Mouse (Mus musculus) heart, embryonic 14.5 days (tissue): Measurements from ENCODE around the gene Ugt2b34. TPM values are rescaled to one million over a fixed set of nuclear protein-coding genes. Genes with fewer than 3 reads are reported as not detected.

Experiments used
- ATAC-seq: fragments of 200-750 bp; cut with Nextera tagmentation; 2 replicates; pipeline ENCODE4 v1.8.0; 2017; ENCODE audit warnings: low read depth, moderate TSS enrichment; ENCODE audit not compliant: insufficient number of reproducible peaks, insufficient read depth, low FRiP score
- H3K27ac ChIP-seq, 2 experiments: fragments of 200-500 bp in 1 of 2; fragments of 300-500 bp in 1 of 2; sonication (generic) in 1 of 2; replicated peaks in 1 of 2; 2 replicates each; pipeline ENCODE4 v1.5.1; 2012 to 2014; ENCODE audit warnings: low read depth in 2 of 2, low read length in 2 of 2, control low read depth in 1 of 2, mild to moderate bottlenecking in 1 of 2, mixed read lengths in 1 of 2; ENCODE audit not compliant: control insufficient read depth in 1 of 2, insufficient read depth in 1 of 2
- H3K27me3 ChIP-seq: fragments of 300-500 bp; sonication (generic); 2 replicates; pipeline ENCODE4 v1.6.1; 2014; ENCODE audit warnings: mild to moderate bottlenecking, low read length, control low read depth; ENCODE audit not compliant: control insufficient read depth, insufficient read depth
- H3K36me3 ChIP-seq: fragments of 300-500 bp; sonication (generic); 2 replicates; pipeline ENCODE4 v1.6.1; 2014; ENCODE audit warnings: mild to moderate bottlenecking, control low read depth, low read length, mixed read lengths; ENCODE audit not compliant: control insufficient read depth, insufficient read depth
- H3K4me1 ChIP-seq, 2 experiments: fragments of 200-500 bp in 1 of 2; fragments of 300-500 bp in 1 of 2; sonication (generic) in 1 of 2; 2 replicates each; pipeline ENCODE4 v1.6.1; 2012 to 2014; ENCODE audit warnings: low read length in 2 of 2, control low read depth in 1 of 2, mixed read lengths in 1 of 2; ENCODE audit not compliant: control insufficient read depth in 2 of 2, insufficient read depth in 2 of 2
- H3K4me2 ChIP-seq: fragments of 300-500 bp; sonication (generic); 2 replicates; pipeline ENCODE4 v1.6.1; 2014; ENCODE audit warnings: mild to moderate bottlenecking, low read length
- H3K4me3 ChIP-seq, 2 experiments: fragments of 200-500 bp in 1 of 2; fragments of 300-500 bp in 1 of 2; sonication (generic) in 1 of 2; 2 replicates each; pipeline ENCODE4 v1.5.1; 2012 to 2014; ENCODE audit warnings: low read length in 2 of 2, mild to moderate bottlenecking in 2 of 2, control low read depth in 1 of 2, low read depth in 1 of 2, moderate library complexity in 1 of 2; ENCODE audit not compliant: control insufficient read depth in 1 of 2, insufficient read depth in 1 of 2
- H3K9ac ChIP-seq: fragments of 300-500 bp; sonication (generic); 2 replicates; pipeline ENCODE4 v1.6.1; 2014; ENCODE audit warnings: mild to moderate bottlenecking, low read length
- H3K9me3 ChIP-seq: fragments of 300-500 bp; sonication (generic); 2 replicates; pipeline ENCODE4 v1.6.1; 2016; ENCODE audit warnings: low read length, control low read depth; ENCODE audit not compliant: control insufficient read depth
- WGBS: fragments of 180-500 bp; shearing (Covaris S2); extraction: QIAGEN DNeasy Blood & Tissue Kit; methylation state at CpG from one replicate; pipeline ENCODE4 v1.1.7; 2014; 5-methylcytosine and 5-hydroxymethylcytosine counted together
- polyA plus RNA-seq: library from polyadenylated mRNA; unstranded; fragments of >200 nt; fragmentation: Nextera tagmentation; extraction: Ambion mirVana; gene quantifications from 2 replicates; pipeline ENCODE4 v1.2.1, GENCODE M21; 2014

Ugt2b34 gene
- not detected in 2 replicates for polyA plus RNA-seq

DNA sequence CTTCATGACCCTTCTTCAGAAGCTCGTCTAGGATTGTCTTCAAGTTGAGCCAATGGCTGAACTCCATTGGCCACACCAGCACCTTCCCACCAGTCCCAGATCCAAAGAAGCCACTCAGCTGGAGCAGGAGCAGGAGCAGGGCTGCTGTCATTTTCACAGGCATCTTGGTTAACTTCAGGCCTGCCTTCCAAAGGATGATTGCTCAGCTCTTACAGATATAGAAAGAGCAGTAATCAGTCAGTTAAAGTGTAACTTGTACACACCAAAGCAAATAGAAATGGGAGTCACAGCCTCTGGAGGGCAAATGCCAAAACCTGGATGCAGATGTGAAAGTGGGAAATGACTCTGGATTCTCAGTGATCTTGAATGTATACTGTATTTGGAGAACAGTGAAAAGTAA lies at the start of gene Ugt2b34:
TSS of gene Ugt2b34 (minus strand) at position 180 of the 400 bp plus-strand sequence.
- WGBS: 43% methylated on average over 1 of the region's 1 CpGs
- H3K4me1 ChIP-seq: no peaks in the 10 kb centered on the region

DNA sequence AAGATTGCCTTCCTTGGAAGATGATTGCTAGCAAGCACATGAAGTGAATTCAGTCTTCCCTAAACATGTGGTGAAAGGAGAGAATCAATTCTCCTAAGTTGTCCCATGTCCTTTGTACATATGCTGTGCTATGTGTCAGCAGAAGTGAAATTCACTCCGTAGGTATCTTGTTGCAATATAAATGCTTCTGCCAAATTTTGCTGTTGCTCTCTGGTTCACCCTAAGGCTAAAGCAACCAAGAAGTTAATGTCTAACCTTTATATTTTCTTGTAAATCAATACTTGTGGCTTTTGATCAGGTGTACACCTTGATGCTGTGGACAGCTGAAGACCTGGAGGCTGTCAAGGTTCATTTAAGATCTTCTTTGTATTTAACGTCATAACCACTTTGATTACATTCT lies 35.4 kb upstream of the Ugt2b34 start:
- Histone ChIP-seq H3K27me3 (no peaks in the 10 kb centered on the region), H3K4me1 (no peaks in the 10 kb centered on the region), H3K4me3 (no peak overlapping the region), H3K9ac (no peak overlapping the region), H3K27ac (no peak overlapping the region), H3K9me3 (no peaks in the 10 kb centered on the region), H3K36me3 (no peaks in the 10 kb centered on the region), H3K4me2 (no peak overlapping the region)
- no peak for ATAC-seq
- 85% methylated on average over 2 of the region's 2 CpGs for WGBS

More for the DNA sequence above, at the start of gene Ugt2b34:
- H3K9ac ChIP-seq: no peak within 1 kb of the TSS
- H3K27me3 ChIP-seq: no peaks in the 10 kb centered on the region
- H3K36me3 ChIP-seq: no peaks in the 10 kb centered on the region
- H3K9me3 ChIP-seq: no peaks in the 10 kb centered on the region
- no peak within 1 kb of the TSS for H3K4me3 ChIP-seq
- H3K4me2 ChIP-seq: no peak within 1 kb of the TSS
- H3K27ac ChIP-seq: no peak within 1 kb of the TSS
- no peak for ATAC-seq

DNA sequence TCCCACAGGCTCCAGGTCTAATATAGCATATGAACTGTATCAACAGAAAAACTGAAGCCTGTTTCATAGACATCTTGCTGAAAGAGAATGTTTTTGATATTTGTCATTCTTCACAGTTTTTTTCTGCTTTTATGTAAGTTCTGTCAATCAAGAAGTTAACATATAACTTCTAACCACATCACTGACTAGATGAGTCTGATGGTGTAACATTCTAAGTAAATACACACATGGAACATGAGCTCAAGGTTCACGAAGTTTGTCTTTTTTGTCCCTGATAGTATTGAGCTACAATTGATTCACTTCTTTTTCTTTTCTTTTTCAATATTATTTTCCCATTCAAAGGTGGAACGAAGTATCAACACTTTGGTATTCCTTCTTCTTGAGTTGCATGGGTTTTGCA lies 19.7 kb upstream of the Ugt2b34 start, which contains the start of gene Ugt2b1:
TSS of gene Ugt2b1 (minus strand) at position 105 of the 400 bp plus-strand sequence.
- H3K9me3 ChIP-seq: no peaks in the 10 kb centered on the region
- no peaks in the 10 kb centered on the region for H3K36me3 ChIP-seq
- H3K4me3 ChIP-seq: no peak within 1 kb of the TSS
- H3K9ac ChIP-seq: no peak within 1 kb of the TSS
- H3K4me2 ChIP-seq: no peak within 1 kb of the TSS
- no peak for ATAC-seq
- no peaks in the 10 kb centered on the region for H3K27me3 ChIP-seq
- no peaks in the 10 kb centered on the region for H3K4me1 ChIP-seq
- 75% methylated on average over 2 of the region's 2 CpGs for WGBS
- no peak within 1 kb of the TSS for H3K27ac ChIP-seq

DNA sequence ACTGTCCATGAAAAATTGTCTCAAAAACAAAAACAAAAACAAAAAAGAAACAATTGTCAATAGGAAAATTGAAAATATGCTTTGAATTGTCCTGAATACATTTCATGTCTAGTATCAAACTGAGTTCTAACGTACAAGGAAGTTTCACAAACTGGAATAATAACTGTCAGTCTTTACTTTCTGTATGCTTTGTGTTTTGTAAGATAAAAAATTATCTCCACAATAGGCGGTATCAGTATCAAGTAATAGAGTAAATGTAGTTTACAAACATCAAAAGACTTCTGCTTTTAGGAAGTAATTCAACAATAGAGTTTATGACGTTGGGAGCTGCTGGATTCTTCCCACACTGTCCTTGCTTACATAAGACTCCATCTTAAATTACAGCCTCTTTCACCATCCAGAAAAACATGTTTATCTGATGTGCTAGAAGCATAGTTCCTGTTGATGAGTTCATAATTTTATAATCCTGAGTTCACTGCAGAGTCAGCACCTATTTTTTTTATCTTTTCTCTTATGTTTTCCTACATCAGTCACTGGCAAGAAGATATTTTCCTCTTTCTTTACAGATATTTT lies 14.0 kb upstream of the Ugt2b34 start:
- no peaks in the 10 kb centered on the region for H3K9me3 ChIP-seq
- no peak overlapping the region for H3K4me3 ChIP-seq
- no peaks in the 10 kb centered on the region for H3K4me1 ChIP-seq
- no peaks in the 10 kb centered on the region for H3K27me3 ChIP-seq
- H3K4me2 ChIP-seq: no peak overlapping the region
- H3K27ac ChIP-seq: no peak overlapping the region
- no peak overlapping the region for H3K9ac ChIP-seq
- no peak for ATAC-seq
- H3K36me3 ChIP-seq: no peaks in the 10 kb centered on the region
- whole genome bisulfite sequencing: 59% methylated on average over 3 of the region's 3 CpGs

DNA sequence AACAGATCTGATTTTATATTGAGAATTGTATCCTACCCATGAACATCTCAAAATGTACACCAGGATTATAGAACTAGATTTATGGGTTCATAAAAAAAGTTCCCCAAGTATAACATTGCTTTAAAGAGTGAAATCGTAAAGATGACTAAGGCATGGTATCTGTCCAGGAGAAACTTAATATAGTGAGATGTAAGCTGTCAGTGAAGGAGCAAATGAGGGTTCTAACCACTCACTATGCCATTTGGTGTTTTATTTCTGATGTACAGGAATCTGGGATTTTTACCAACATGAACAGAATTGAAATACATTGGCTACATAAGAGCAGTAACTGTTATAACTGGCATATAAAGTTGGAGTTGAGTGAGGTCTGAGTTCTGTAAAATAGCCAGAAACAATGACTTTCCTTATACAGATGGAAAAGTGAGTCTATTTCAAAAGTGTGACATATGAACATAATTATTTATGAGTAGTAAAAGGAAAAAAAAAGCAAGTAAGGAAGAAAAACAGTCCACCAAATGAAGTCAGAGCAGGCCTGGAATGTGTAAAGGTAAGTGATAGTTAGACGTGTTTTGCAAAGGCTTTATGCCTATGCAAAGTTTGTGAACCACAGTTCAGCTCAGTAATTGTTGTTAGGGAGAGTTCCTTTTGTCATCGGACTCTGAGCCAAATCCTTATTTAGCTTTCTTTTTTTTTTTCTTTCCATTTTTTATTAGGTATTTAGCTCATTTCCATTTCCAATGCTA lies 4.8 kb upstream of the Ugt2b34 start:
- Histone ChIP-seq H3K9me3 (no peaks in the 10 kb centered on the region), H3K36me3 (no peaks in the 10 kb centered on the region), H3K27ac (no peak overlapping the region), H3K9ac (no peak overlapping the region), H3K4me2 (no peak overlapping the region), H3K4me3 (no peak overlapping the region), H3K27me3 (no peaks in the 10 kb centered on the region), H3K4me1 (no peaks in the 10 kb centered on the region)
- ATAC-seq: no peak
- 72% methylated on average over 3 of the region's 3 CpGs for WGBS

DNA sequence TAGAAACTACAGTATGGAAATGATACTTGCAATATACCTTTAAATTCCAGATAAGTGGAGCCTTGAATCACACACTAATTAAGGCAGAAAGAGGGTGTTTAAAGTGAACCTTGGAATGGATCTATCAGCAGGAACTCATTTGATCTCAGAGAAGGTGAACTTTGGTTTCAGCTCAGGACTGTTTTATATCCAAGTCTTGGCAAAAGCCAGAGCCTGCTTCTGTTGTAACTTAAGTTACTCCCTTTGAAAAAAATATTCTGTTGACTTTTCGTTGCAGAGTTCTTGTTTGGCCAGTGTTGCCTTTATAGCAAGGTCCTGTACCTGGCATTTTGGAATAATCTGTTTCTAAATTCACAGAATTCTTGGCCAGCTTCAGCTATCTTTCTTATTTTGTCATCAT lies 4.0 kb upstream of the Ugt2b34 start:
- no peaks in the 10 kb centered on the region for H3K27me3 ChIP-seq
- no peaks in the 10 kb centered on the region for H3K9me3 ChIP-seq
- H3K9ac ChIP-seq: no peak overlapping the region
- H3K4me3 ChIP-seq: no peak overlapping the region
- ATAC-seq: no peak
- H3K4me2 ChIP-seq: no peak overlapping the region
- no peaks in the 10 kb centered on the region for H3K4me1 ChIP-seq
- 65% methylated on average over 1 of the region's 1 CpGs for WGBS
- no peaks in the 10 kb centered on the region for H3K36me3 ChIP-seq
- H3K27ac ChIP-seq: no peak overlapping the region

DNA sequence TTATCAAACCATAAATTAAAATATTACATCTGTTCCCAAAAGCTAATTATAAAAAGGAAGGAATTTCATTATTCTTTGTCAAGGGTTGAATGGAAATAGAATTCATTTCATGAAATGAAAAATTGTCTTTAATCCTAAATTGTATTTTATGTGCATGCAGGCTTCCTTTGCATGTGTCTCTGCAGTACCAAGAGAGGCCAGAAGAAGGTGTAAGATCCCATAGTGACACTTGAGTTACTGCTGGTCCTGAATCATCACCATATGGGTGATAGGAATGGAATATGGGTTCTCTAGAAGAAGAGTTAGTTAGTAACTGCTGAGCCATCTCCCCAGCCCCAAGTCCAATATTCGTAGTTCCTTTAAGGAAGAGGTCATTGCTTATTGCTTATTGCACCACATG lies 16.8 kb downstream of the Ugt2b34 start:
- WGBS: 83% methylated on average over 1 of the region's 1 CpGs
- Histone ChIP-seq H3K4me1 (no peaks in the 10 kb centered on the region), H3K4me2 (no peak overlapping the region), H3K36me3 (no peaks in the 10 kb centered on the region), H3K27ac (no peak overlapping the region), H3K9me3 (peaks cover 4% of the 10 kb centered on the region; the same call in 1 of the 2 replicates), H3K27me3 (no peaks in the 10 kb centered on the region), H3K9ac (no peak overlapping the region), H3K4me3 (no peak overlapping the region)
- no peak for ATAC-seq
